Mouse (Mus musculus) brain, adult 2 months (tissue): ENCODE data around the gene Enkd1.

Source experiments
- DNase-seq: peaks from one replicate; pipeline ENCODE4 v3.0.0; 2011; ENCODE audit warnings: low read depth, low spot score

Gene Enkd1

GRCm38 (mm10) chr8:105661167-105661566 lies 46.8 kb downstream of the Enkd1 start:
- DNase-seq, result peak; percentile 70

- DNase-seq, result no peak
Observed at GRCm38 (mm10) chr8:105657641-105658040, 50.4 kb downstream of the Enkd1 start.
